8 mouse cellular contexts compared by ENCODE assay signal in the genomic region with DNA sequence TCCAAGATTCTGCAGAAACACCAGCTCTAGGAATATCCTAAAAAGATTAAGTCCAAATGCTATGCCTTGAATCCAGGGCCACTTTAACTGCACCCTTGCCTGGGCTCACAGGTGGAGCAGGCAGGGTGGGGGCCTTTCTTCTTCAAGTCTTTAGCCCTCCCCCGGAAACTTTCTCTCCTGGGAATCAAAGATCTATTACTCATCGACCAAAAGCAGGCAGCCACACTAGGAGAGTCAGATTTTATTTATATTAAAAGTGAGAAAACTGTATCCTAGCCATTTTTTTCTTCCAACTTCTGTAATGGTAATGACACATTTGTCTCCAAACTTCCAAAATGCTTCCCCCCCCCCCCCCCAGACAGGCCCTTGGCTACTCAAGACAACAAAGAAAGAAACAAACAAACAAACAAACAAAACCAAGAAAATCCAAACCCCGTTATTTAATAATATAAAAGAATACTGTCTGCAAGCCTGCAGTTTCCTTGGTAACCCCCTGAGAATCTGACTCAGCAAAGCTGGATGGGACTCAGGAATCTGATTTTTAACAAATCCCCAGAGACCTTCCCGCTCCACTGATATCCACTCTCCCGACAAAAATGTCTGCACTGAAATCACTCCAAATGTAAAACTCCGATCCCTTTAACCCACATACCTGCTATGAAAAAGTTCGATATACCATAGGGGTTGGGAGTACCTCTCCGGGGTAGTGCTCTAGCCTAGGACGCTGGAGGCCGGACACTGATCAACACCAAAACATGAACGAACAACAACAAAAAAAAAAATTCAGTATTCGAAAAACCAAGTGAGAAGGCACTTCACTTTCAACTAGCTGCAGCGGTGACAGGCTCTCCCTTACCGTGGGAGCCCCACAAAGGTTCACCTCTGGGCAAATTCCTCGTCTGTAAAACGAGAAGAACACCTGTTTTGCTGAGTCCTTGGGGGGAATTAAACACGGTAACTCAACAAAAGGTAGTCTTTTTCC.
DNase-seq lines count a peak whose midpoint lies in the region; ATAC-seq and TF ChIP-seq lines count a peak whose summit lies in the region.

No protein-coding gene starts in this region.

- H3K4me1 ChIP-seq in kidney, adult 2 months (ENCODE audit: control insufficient read depth, insufficient read depth, low read length): peaks cover 5% of the 10 kb centered on the region; the same call in 1 of the 2 replicates
- H3K4me1 ChIP-seq in brown adipose tissue, adult 24 weeks (ENCODE audit: control insufficient read depth, insufficient read depth, insufficient read length, low read length): no peaks in the 10 kb centered on the region
- peaks cover 33% of the 10 kb centered on the region for H3K4me1 ChIP-seq in heart, embryonic 15.5 days (replicated peaks)

- no peaks in the 10 kb centered on the region for H3K36me3 ChIP-seq in kidney, adult 2 months (ENCODE audit: control insufficient read depth, insufficient read depth, low read length)
- 0 out of 2 replicates have a peak, but pooled peaks cover 10% of the 10 kb centered on the region for H3K36me3 ChIP-seq in heart, embryonic 15.5 days

- H3K27me3 ChIP-seq in kidney, adult 2 months (replicated peaks; ENCODE audit: control insufficient read depth, insufficient read depth, low read length): no peaks in the 10 kb centered on the region; the same call in 1 of the 2 replicates
- H3K27me3 ChIP-seq in heart, embryonic 15.5 days: no peaks in the 10 kb centered on the region

- peak overlapping the region; percentile 35; the same call in 1 of the 2 replicates for H3K27ac ChIP-seq in kidney, adult 2 months (ENCODE audit: insufficient read depth, low read depth, low read length)
- peak overlapping the region; percentile 64 for H3K27ac ChIP-seq in brown adipose tissue, adult 24 weeks (replicated peaks; ENCODE audit: low read depth, low read length)
- peak overlapping the region; percentile 89; the same call in 1 of the 2 replicates for H3K27ac ChIP-seq in heart, embryonic 15.5 days

- peak overlapping the region; percentile 81 for H3K4me2 ChIP-seq in heart, embryonic 15.5 days

- H3K9ac ChIP-seq in heart, embryonic 15.5 days: peak overlapping the region; percentile 78

- no peak for TF ChIP-seq CTCF in kidney, adult 2 months (conservative IDR thresholded peaks at IDR 0.05; ENCODE audit: insufficient read depth, insufficient read length, low read depth, low read length)

- DNase-seq in kidney, adult 2 months: no peak
- DNase-seq in kidney, adult 8-10 months: no peak
- peak; percentile 63 for DNase-seq in mesoderm, embryonic 11.5 days (ENCODE audit: low read depth, low spot score)
- no peak for DNase-seq in thymus, postnatal 25 days
- DNase-seq in cerebellum, postnatal 25 days: no peak
- DNase-seq in thymus, postnatal 36 days: no peak

- no peak for ATAC-seq in heart, embryonic 15.5 days (replicated peaks; ENCODE audit: insufficient number of reproducible peaks, insufficient read depth, low FRiP score, low read depth)

- H3K4me3 ChIP-seq in kidney, adult 2 months (ENCODE audit: insufficient read depth, low read depth, low read length): peak overlapping the region; percentile 19; the same call in 1 of the 2 replicates
- peak overlapping the region; percentile 71 for H3K4me3 ChIP-seq in brown adipose tissue, adult 24 weeks (ENCODE audit: insufficient read depth, low read depth, low read length)
- peak overlapping the region; percentile 73 for H3K4me3 ChIP-seq in heart, embryonic 15.5 days

- WGBS in kidney, adult 2 months: 27% methylated on average over 17 of the region's 17 CpGs
- WGBS in heart, embryonic 15.5 days: 15% methylated on average over 17 of the region's 17 CpGs

- TF ChIP-seq POLR2A in kidney, adult 2 months (IDR thresholded peaks at IDR 0.05; ENCODE audit: low read depth, low read length): no peak

- no peaks in the 10 kb centered on the region; the same call in 1 of the 2 replicates for H3K9me3 ChIP-seq in heart, embryonic 15.5 days (replicated peaks)

Comparison
In these comparisons a context has a peak if more than half of its experiments do, and no peak if none do; other contexts are left out.
1. H3K27ac ChIP-seq: peak in every context shown above with its lines; median percentile 89 in heart, embryonic 15.5 days; 64 in brown adipose tissue, adult 24 weeks; 35 in kidney, adult 2 months.
2. H3K4me3 ChIP-seq: peak in every context shown above with its lines; median percentile 73 in heart, embryonic 15.5 days; 71 in brown adipose tissue, adult 24 weeks; 19 in kidney, adult 2 months.